Mouse (Mus musculus): Measurements from ENCODE around the gene Inpp4a.

GRCm38 (mm10) chr1:37359395-37360092, 59.9 kb downstream of the Inpp4a start:
- TF ChIP-seq CTCF (IDR thresholded peaks at IDR 0.05; ENCODE audit: low read depth, low read length) (no peak), POLR2A (IDR thresholded peaks at IDR 0.05; ENCODE audit: extremely low read depth, insufficient read depth, low read length) (no peak)
